Mouse (Mus musculus): Measurements from ENCODE around the gene Bloc1s4. TPM values are rescaled to one million over a fixed set of nuclear protein-coding genes. Genes with fewer than 3 reads are reported as not detected.
A peak's percentile ranks its signal among the peaks of the same experiment; 100 is the strongest.

Gene Bloc1s4
- polyA plus RNA-seq, 1 experiment from 2014 or later, result 26.1 TPM

- ATAC-seq (ENCODE audit: low FRiP score) (peak; percentile 74), DNase-seq (ENCODE audit: low spot score) (peak; percentile 25)
- Histone ChIP-seq H3K9me3 (ENCODE audit: control insufficient read depth, low read length) (no peaks in the 10 kb centered on the region), H3K36me3 (replicated peaks; ENCODE audit: control insufficient read depth, insufficient read depth) (peaks cover 7% of the 10 kb centered on the region; the same call in 1 of the 2 replicates), H3K27ac (peak overlapping the region; percentile 65), H3K9ac (peak overlapping the region; percentile 91), H3K4me3 (replicated peaks; ENCODE audit: low read length) (peak overlapping the region; percentile 98), H3K4me2 (replicated peaks) (peak overlapping the region; percentile 99), H3K4me1 (replicated peaks; ENCODE audit: control insufficient read depth, insufficient read depth, low read length) (peaks cover 23% of the 10 kb centered on the region), H3K27me3 (ENCODE audit: control insufficient read depth, insufficient read depth, low read length) (peaks cover 3% of the 10 kb centered on the region; the same call in 1 of the 2 replicates)
- 3% methylated on average over 76 of the region's 76 CpGs for WGBS
Measured at GRCm38 (mm10) chr5:36747794-36748535, 485 bp downstream of the Bloc1s4 start.

- peaks cover 7% of the 10 kb centered on the region; the same call in 1 of the 2 replicates for H3K36me3 ChIP-seq (replicated peaks; ENCODE audit: control insufficient read depth, insufficient read depth)
- peak overlapping the region; percentile 98; the same call in 1 of the 2 replicates for H3K4me3 ChIP-seq (replicated peaks; ENCODE audit: low read length)
- no peak overlapping the region for H3K9ac ChIP-seq
- ATAC-seq (ENCODE audit: low FRiP score), result no peak
- no peaks in the 10 kb centered on the region for H3K9me3 ChIP-seq (ENCODE audit: control insufficient read depth, low read length)
- peaks cover 23% of the 10 kb centered on the region for H3K4me1 ChIP-seq (replicated peaks; ENCODE audit: control insufficient read depth, insufficient read depth, low read length)
- no peaks in the 10 kb centered on the region for H3K27me3 ChIP-seq (ENCODE audit: control insufficient read depth, insufficient read depth, low read length)
- H3K4me2 ChIP-seq (replicated peaks), result peak overlapping the region; percentile 99
- WGBS, result 89% methylated on average over 7 of the region's 7 CpGs
- no peak for DNase-seq (ENCODE audit: low spot score)
- no peak overlapping the region for H3K27ac ChIP-seq
Measured at GRCm38 (mm10) chr5:36747071-36747470, 1.4 kb downstream of the Bloc1s4 start.

DNA sequence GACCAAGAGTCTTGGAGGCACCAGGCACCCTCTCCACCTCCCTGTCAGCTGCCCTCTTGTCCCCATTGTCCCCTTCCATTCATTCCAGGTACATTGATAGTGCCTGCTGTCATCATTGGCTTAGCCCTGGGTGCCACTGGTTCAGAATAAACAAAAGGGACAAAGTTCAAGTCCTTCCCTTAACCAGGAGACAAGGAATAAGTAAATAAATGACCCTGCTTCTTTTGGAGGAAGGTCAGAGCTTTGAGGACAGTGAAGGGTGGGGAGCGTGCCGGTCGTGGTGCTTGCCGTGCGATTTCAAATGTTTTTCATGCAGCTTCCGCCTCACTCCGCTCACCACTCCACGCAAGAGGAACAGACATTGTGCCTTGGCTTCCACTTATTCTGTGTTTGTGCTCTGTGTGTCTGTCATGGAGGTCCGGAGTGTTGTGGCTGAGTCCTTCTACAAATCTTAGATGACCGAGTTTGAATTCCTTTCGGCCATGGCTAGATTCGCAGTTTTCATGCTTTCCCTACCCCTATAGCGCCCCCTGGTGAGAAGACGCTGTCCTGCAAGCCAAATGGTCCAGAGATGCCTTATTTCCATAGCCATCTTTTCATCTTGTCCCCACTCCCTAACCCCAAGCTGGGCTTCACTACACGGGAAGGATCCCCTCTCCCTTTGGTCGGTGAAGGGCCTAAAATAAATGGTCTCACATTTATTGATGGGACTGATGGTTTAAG lies 6.2 kb downstream of the Bloc1s4 start:
- peak overlapping the region; percentile 11; the same call in 1 of the 2 replicates for H3K4me2 ChIP-seq (replicated peaks)
- H3K9ac ChIP-seq, result no peak overlapping the region
- DNase-seq (ENCODE audit: low spot score), result peak; percentile 81
- H3K4me1 ChIP-seq (replicated peaks; ENCODE audit: control insufficient read depth, insufficient read depth, low read length), result peaks cover 12% of the 10 kb centered on the region
- H3K27ac ChIP-seq, result no peak overlapping the region
- H3K9me3 ChIP-seq (ENCODE audit: control insufficient read depth, low read length), result no peaks in the 10 kb centered on the region
- peaks cover 7% of the 10 kb centered on the region; the same call in 1 of the 2 replicates for H3K36me3 ChIP-seq (replicated peaks; ENCODE audit: control insufficient read depth, insufficient read depth)
- no peak for ATAC-seq (ENCODE audit: low FRiP score)
- no peak overlapping the region for H3K4me3 ChIP-seq (replicated peaks; ENCODE audit: low read length)
- no peaks in the 10 kb centered on the region for H3K27me3 ChIP-seq (ENCODE audit: control insufficient read depth, insufficient read depth, low read length)
- WGBS, result 43% methylated on average over 16 of the region's 16 CpGs

GRCm38 (mm10) chr5:36739829-36740228 lies 8.6 kb downstream of the Bloc1s4 start:
- Histone ChIP-seq H3K4me2 (replicated peaks) (no peak overlapping the region), H3K27ac (no peak overlapping the region), H3K9ac (no peak overlapping the region), H3K4me3 (replicated peaks; ENCODE audit: low read length) (no peak overlapping the region), H3K9me3 (ENCODE audit: control insufficient read depth, low read length) (no peaks in the 10 kb centered on the region), H3K36me3 (replicated peaks; ENCODE audit: control insufficient read depth, insufficient read depth) (peaks cover 4% of the 10 kb centered on the region; the same call in 1 of the 2 replicates), H3K4me1 (replicated peaks; ENCODE audit: control insufficient read depth, insufficient read depth, low read length) (no peaks in the 10 kb centered on the region), H3K27me3 (ENCODE audit: control insufficient read depth, insufficient read depth, low read length) (no peaks in the 10 kb centered on the region)
- no peak for DNase-seq (ENCODE audit: low spot score)
- ATAC-seq (ENCODE audit: low FRiP score), result no peak
- 72% methylated on average over 4 of the region's 4 CpGs for WGBS

DNA sequence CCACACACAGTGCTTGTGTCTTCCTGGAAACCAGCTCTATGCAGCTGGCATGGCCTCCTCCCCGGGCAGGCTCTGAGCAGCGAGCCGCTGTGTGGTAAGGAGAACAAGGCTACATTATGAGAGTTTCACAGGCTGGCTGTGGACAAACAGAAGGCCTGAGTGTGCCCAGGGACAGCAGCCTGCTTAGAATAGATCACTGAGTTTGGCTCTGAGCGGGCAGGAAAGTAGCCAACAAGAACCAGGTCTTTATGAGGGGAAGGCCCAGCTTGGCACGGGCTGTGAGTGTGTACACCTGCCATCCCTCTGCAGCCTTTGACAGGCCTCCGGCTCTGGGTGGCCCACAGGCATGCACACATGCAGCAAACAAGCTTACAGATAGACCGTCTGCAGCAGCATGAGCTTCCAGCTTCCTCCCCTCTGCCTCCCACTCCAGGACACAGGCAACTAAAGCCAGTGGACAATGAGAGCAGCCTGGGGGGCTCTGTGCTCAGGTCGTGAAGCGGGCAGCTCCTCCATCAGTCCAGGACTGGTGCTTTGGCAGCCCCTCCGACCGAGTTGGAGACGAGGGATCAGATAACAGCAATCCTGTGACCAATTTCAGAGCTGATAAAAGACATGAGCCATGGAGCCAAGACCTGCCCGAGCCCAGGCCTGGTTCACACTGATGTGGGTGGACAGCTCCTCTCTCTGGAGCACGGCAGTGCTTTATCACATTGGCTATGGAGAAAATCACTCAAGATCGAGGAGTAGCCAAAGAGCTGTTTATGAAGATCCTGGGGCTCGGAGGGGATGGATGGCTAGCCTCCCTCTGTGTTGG lies 9.4 kb downstream of the Bloc1s4 start:
- H3K9ac ChIP-seq, result no peak overlapping the region
- DNase-seq (ENCODE audit: low spot score) (no peak), ATAC-seq (ENCODE audit: low FRiP score) (peak; percentile 80; the same call in 1 of the 2 replicates)
- no peaks in the 10 kb centered on the region for H3K4me1 ChIP-seq (replicated peaks; ENCODE audit: control insufficient read depth, insufficient read depth, low read length)
- no peaks in the 10 kb centered on the region for H3K27me3 ChIP-seq (ENCODE audit: control insufficient read depth, insufficient read depth, low read length)
- H3K4me2 ChIP-seq (replicated peaks), result no peak overlapping the region
- WGBS, result 64% methylated on average over 16 of the region's 16 CpGs
- no peaks in the 10 kb centered on the region for H3K9me3 ChIP-seq (ENCODE audit: control insufficient read depth, low read length)
- H3K27ac ChIP-seq, result no peak overlapping the region
- H3K36me3 ChIP-seq (replicated peaks; ENCODE audit: control insufficient read depth, insufficient read depth), result no peaks in the 10 kb centered on the region
- no peak overlapping the region for H3K4me3 ChIP-seq (replicated peaks; ENCODE audit: low read length)

DNA sequence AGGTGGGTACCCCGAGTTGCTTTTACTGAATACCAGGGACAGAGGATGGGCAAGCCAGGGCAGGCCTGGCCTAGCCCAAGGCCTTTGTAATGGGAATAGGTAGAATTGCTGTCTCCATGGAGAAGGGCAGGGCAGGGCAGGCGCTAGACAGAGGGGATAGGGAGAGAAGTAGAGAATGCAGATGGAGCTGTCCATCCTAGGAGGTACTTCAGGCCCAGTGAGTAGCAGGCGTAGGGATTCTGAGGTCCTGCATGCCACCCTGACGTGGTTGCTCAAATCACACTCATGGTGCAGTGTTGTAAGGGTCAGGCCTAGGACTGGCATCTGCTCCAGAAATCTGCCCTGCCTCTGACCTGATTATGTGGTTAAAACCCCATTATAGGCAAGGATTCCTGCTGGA lies 10.7 kb downstream of the Bloc1s4 start:
- DNase-seq (ENCODE audit: low spot score) (no peak), ATAC-seq (ENCODE audit: low FRiP score) (no peak)
- 60% methylated on average over 4 of the region's 4 CpGs for WGBS
- Histone ChIP-seq H3K27me3 (ENCODE audit: control insufficient read depth, insufficient read depth, low read length) (no peaks in the 10 kb centered on the region), H3K4me2 (replicated peaks) (no peak overlapping the region), H3K9ac (no peak overlapping the region), H3K36me3 (replicated peaks; ENCODE audit: control insufficient read depth, insufficient read depth) (no peaks in the 10 kb centered on the region), H3K27ac (no peak overlapping the region), H3K9me3 (ENCODE audit: control insufficient read depth, low read length) (no peaks in the 10 kb centered on the region), H3K4me3 (replicated peaks; ENCODE audit: low read length) (no peak overlapping the region), H3K4me1 (replicated peaks; ENCODE audit: control insufficient read depth, insufficient read depth, low read length) (no peaks in the 10 kb centered on the region)

- no peak for DNase-seq (ENCODE audit: low spot score)
Measured at GRCm38 (mm10) chr5:36736009-36736408, 12.4 kb downstream of the Bloc1s4 start.

GRCm38 (mm10) chr5:36735106-36735505 lies 13.3 kb downstream of the Bloc1s4 start:
- H3K36me3 ChIP-seq (replicated peaks; ENCODE audit: control insufficient read depth, insufficient read depth), result no peaks in the 10 kb centered on the region
- H3K27me3 ChIP-seq (ENCODE audit: control insufficient read depth, insufficient read depth, low read length), result no peaks in the 10 kb centered on the region
- H3K9ac ChIP-seq, result no peak overlapping the region
- no peaks in the 10 kb centered on the region for H3K9me3 ChIP-seq (ENCODE audit: control insufficient read depth, low read length)
- WGBS, result 94% methylated on average over 6 of the region's 6 CpGs
- no peak overlapping the region for H3K4me3 ChIP-seq (replicated peaks; ENCODE audit: low read length)
- no peak overlapping the region for H3K27ac ChIP-seq
- H3K4me1 ChIP-seq (replicated peaks; ENCODE audit: control insufficient read depth, insufficient read depth, low read length), result no peaks in the 10 kb centered on the region
- ATAC-seq (ENCODE audit: low FRiP score) (no peak), DNase-seq (ENCODE audit: low spot score) (no peak)
- H3K4me2 ChIP-seq (replicated peaks), result no peak overlapping the region

More at GRCm38 (mm10) chr5:36736009-36736408, 12.4 kb downstream of the Bloc1s4 start:
- Histone ChIP-seq H3K4me1 (replicated peaks; ENCODE audit: control insufficient read depth, insufficient read depth, low read length) (no peaks in the 10 kb centered on the region), H3K36me3 (replicated peaks; ENCODE audit: control insufficient read depth, insufficient read depth) (no peaks in the 10 kb centered on the region), H3K27me3 (ENCODE audit: control insufficient read depth, insufficient read depth, low read length) (no peaks in the 10 kb centered on the region), H3K4me3 (replicated peaks; ENCODE audit: low read length) (no peak overlapping the region), H3K9ac (no peak overlapping the region), H3K4me2 (replicated peaks) (no peak overlapping the region), H3K27ac (no peak overlapping the region), H3K9me3 (ENCODE audit: control insufficient read depth, low read length) (no peaks in the 10 kb centered on the region)
- no peak for ATAC-seq (ENCODE audit: low FRiP score)
- 79% methylated on average over 8 of the region's 8 CpGs for WGBS

DNA sequence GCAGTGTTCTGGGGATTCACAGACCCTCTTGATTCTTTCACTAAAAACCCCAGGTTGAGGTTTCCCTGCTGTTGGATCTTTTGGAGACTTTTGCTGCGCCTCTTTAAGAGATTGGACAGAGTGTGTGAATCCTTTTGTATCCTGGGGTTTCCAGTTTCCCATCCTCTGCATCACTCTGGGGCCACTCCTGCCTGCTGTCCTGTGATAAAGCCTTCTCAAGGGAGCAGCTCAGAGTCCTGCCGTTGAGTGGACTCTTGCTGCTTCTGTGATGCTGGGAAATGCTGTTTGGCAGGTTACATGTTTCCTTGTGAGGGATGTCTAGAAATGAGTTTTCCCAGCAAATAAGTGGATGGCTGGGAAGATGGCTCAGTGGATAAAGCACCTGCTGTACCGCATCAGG lies 15.0 kb downstream of the Bloc1s4 start:
- WGBS, result 76% methylated on average over 3 of the region's 3 CpGs
- Histone ChIP-seq H3K36me3 (replicated peaks; ENCODE audit: control insufficient read depth, insufficient read depth) (no peaks in the 10 kb centered on the region), H3K9ac (no peak overlapping the region), H3K4me1 (replicated peaks; ENCODE audit: control insufficient read depth, insufficient read depth, low read length) (no peaks in the 10 kb centered on the region), H3K27ac (no peak overlapping the region), H3K27me3 (ENCODE audit: control insufficient read depth, insufficient read depth, low read length) (no peaks in the 10 kb centered on the region), H3K9me3 (ENCODE audit: control insufficient read depth, low read length) (no peaks in the 10 kb centered on the region), H3K4me3 (replicated peaks; ENCODE audit: low read length) (no peak overlapping the region), H3K4me2 (replicated peaks) (no peak overlapping the region)
- ATAC-seq (ENCODE audit: low FRiP score) (no peak), DNase-seq (ENCODE audit: low spot score) (no peak)
